Mouse (Mus musculus) heart, adult 2 months (tissue): ENCODE measurements around the gene Wfdc3.

Experiments
- CTCF ChIP-seq: fragments of 200-600 bp; IDR thresholded peaks from 2 replicates; pipeline ENCODE4 v1.8.1; 2022; ENCODE audit warnings: antibody characterized with exemption, mild to moderate bottlenecking, moderate library complexity
- EP300 ChIP-seq: fragments of 200-500 bp; IDR thresholded peaks from 2 replicates; pipeline ENCODE4 v1.6.1; 2011; ENCODE audit warnings: low read depth, low read length, control low read depth; ENCODE audit not compliant: insufficient read depth
- POLR2A ChIP-seq: fragments of 200-500 bp; IDR thresholded peaks from 2 replicates; pipeline ENCODE4 v1.6.1; 2011; ENCODE audit warnings: mild to moderate bottlenecking, low read depth, low read length, control low read depth; ENCODE audit not compliant: insufficient read depth

DNA sequence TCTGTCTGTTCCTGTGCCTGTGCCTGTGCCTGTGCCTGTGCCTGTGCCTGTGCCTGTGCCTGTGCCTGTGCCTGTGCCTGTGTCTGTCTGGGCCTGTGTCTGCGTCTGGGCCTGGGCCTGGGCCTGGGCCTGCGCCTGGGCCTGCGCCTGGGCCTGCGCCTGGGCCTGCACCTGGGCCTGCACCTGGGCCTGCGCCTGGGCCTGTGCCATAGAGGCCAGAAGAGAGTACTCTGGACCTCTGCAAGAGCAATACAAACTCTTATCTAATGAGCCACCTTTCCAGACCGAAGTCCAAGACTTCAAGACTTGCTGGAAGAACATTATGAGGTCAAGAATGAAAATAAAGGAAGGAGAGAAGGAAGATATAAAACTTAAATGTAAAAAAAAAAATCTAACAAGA, 40.4 kb downstream of the Wfdc3 start:
- TF ChIP-seq CTCF (no peak), POLR2A (no peak), EP300 (no peak)
